Mouse (Mus musculus) stomach, embryonic 15.5 days (tissue): ENCODE measurements around the gene Usp5. TPM values are rescaled to one million over a fixed set of nuclear protein-coding genes. Genes with fewer than 3 reads are reported as not detected.

ENCODE experiments used
- ATAC-seq: fragments of 200-750 bp; cut with Nextera tagmentation; 2 replicates; pipeline ENCODE4 v1.8.0; 2017; ENCODE audit warnings: low read depth, moderate number of reproducible peaks, moderate TSS enrichment; ENCODE audit not compliant: insufficient read depth, low FRiP score
- H3K27ac ChIP-seq: fragments of 300-500 bp; sonication (generic); 2 replicates; pipeline ENCODE4 v1.5.1; 2015; ENCODE audit warnings: mild to moderate bottlenecking, inconsistent platforms
- H3K27me3 ChIP-seq: fragments of 300-500 bp; sonication (generic); replicated peaks from 2 replicates; pipeline ENCODE4 v1.6.1; 2015; ENCODE audit warnings: inconsistent platforms
- H3K36me3 ChIP-seq: fragments of 300-500 bp; sonication (generic); 2 replicates; pipeline ENCODE4 v1.6.1; 2015; ENCODE audit warnings: inconsistent platforms
- H3K4me1 ChIP-seq: fragments of 300-500 bp; sonication (generic); 2 replicates; pipeline ENCODE4 v1.6.1; 2015; ENCODE audit warnings: inconsistent platforms
- H3K4me2 ChIP-seq: fragments of 300-500 bp; sonication (generic); 2 replicates; pipeline ENCODE4 v1.6.1; 2015; ENCODE audit warnings: mild to moderate bottlenecking, inconsistent platforms
- H3K4me3 ChIP-seq: fragments of 300-500 bp; sonication (generic); replicated peaks from 2 replicates; pipeline ENCODE4 v1.5.1; 2015; ENCODE audit warnings: inconsistent platforms
- H3K9ac ChIP-seq: fragments of 300-500 bp; sonication (generic); 2 replicates; pipeline ENCODE4 v1.6.1; 2015; ENCODE audit warnings: inconsistent platforms
- H3K9me3 ChIP-seq: fragments of 300-500 bp; sonication (generic); 2 replicates; pipeline ENCODE4 v1.6.1; 2016; ENCODE audit warnings: inconsistent platforms
- WGBS: fragments of 180-500 bp; shearing (Covaris S2); methylation state at CpG from one replicate; pipeline ENCODE4 v1.1.7; 2015; 5-methylcytosine and 5-hydroxymethylcytosine counted together
- polyA plus RNA-seq: library from polyadenylated mRNA; unstranded; fragments of >200 nt; fragmentation: Nextera tagmentation; extraction: Ambion mirVana; gene quantifications from 2 replicates; pipeline ENCODE4 v1.2.1, GENCODE M21; 2015

Gene Usp5
- polyA plus RNA-seq, 1 experiment from 2014 or later, result 116 TPM

GRCm38 (mm10) chr6:124791911-124792310, 37.4 kb downstream of the Usp5 start:
- no peaks in the 10 kb centered on the region for H3K4me1 ChIP-seq
- no peak overlapping the region for H3K4me3 ChIP-seq
- WGBS, result 84% methylated on average over 3 of the region's 3 CpGs

GRCm38 (mm10) chr6:124790121-124790520, 39.2 kb downstream of the Usp5 start:
- Histone ChIP-seq H3K4me1 (no peaks in the 10 kb centered on the region), H3K9ac (no peak overlapping the region), H3K4me2 (no peak overlapping the region), H3K36me3 (no peaks in the 10 kb centered on the region), H3K27ac (no peak overlapping the region), H3K27me3 (no peaks in the 10 kb centered on the region), H3K4me3 (no peak overlapping the region), H3K9me3 (no peaks in the 10 kb centered on the region)
- no peak for ATAC-seq
- WGBS, result 50% methylated on average over 4 of the region's 4 CpGs

More at GRCm38 (mm10) chr6:124791911-124792310, 37.4 kb downstream of the Usp5 start:
- H3K9ac ChIP-seq, result no peak overlapping the region
- H3K36me3 ChIP-seq, result no peaks in the 10 kb centered on the region
- no peaks in the 10 kb centered on the region for H3K27me3 ChIP-seq
- no peaks in the 10 kb centered on the region for H3K9me3 ChIP-seq
- no peak overlapping the region for H3K4me2 ChIP-seq
- H3K27ac ChIP-seq, result no peak overlapping the region
- ATAC-seq, result no peak

- Histone ChIP-seq H3K27ac (no peak overlapping the region), H3K4me3 (no peak overlapping the region), H3K9ac (no peak overlapping the region), H3K4me2 (no peak overlapping the region), H3K27me3 (no peaks in the 10 kb centered on the region), H3K36me3 (no peaks in the 10 kb centered on the region), H3K9me3 (no peaks in the 10 kb centered on the region), H3K4me1 (no peaks in the 10 kb centered on the region)
- ATAC-seq, result no peak
- 83% methylated on average over 4 of the region's 4 CpGs for WGBS
These were observed 39.8 kb downstream of the Usp5 start for GRCm38 (mm10) chr6:124789519-124789918.

GRCm38 (mm10) chr6:124787722-124788121, 41.6 kb downstream of the Usp5 start:
- no peak for ATAC-seq
- no peak overlapping the region for H3K27ac ChIP-seq
- H3K9me3 ChIP-seq, result no peaks in the 10 kb centered on the region
- H3K27me3 ChIP-seq, result no peaks in the 10 kb centered on the region
- no peak overlapping the region for H3K9ac ChIP-seq
- H3K4me3 ChIP-seq, result no peak overlapping the region
- H3K4me1 ChIP-seq, result peaks cover under 1% of the 10 kb centered on the region; the same call in 1 of the 2 replicates
- H3K36me3 ChIP-seq, result no peaks in the 10 kb centered on the region
- H3K4me2 ChIP-seq, result no peak overlapping the region
- 68% methylated on average over 10 of the region's 10 CpGs for WGBS

GRCm38 (mm10) chr6:124786756-124787420, 42.4 kb downstream of the Usp5 start:
- no peak overlapping the region for H3K4me2 ChIP-seq
- no peaks in the 10 kb centered on the region for H3K9me3 ChIP-seq
- H3K4me1 ChIP-seq, result peaks cover 4% of the 10 kb centered on the region; the same call in 1 of the 2 replicates
- H3K27ac ChIP-seq, result no peak overlapping the region
- no peak for ATAC-seq
- H3K4me3 ChIP-seq, result no peak overlapping the region
- no peak overlapping the region for H3K9ac ChIP-seq
- no peaks in the 10 kb centered on the region for H3K27me3 ChIP-seq
- no peaks in the 10 kb centered on the region for H3K36me3 ChIP-seq
- 50% methylated on average over 8 of the region's 8 CpGs for WGBS

GRCm38 (mm10) chr6:124782436-124782835, 46.8 kb downstream of the Usp5 start:
- Histone ChIP-seq H3K4me1 (peaks cover 9% of the 10 kb centered on the region), H3K4me2 (peak overlapping the region; percentile 40), H3K9me3 (no peaks in the 10 kb centered on the region), H3K9ac (no peak overlapping the region), H3K27ac (no peak overlapping the region), H3K27me3 (peaks cover 6% of the 10 kb centered on the region; the same call in 1 of the 2 replicates), H3K4me3 (peak overlapping the region; percentile 23), H3K36me3 (no peaks in the 10 kb centered on the region)
- 23% methylated on average over 6 of the region's 6 CpGs for WGBS
- ATAC-seq, result no peak

- H3K36me3 ChIP-seq, result no peaks in the 10 kb centered on the region
- peaks cover 6% of the 10 kb centered on the region; the same call in 1 of the 2 replicates for H3K27me3 ChIP-seq
- H3K9me3 ChIP-seq, result no peaks in the 10 kb centered on the region
- 82% methylated on average over 7 of the region's 7 CpGs for WGBS
- no peak overlapping the region for H3K9ac ChIP-seq
- H3K4me3 ChIP-seq, result no peak overlapping the region
- no peak overlapping the region for H3K27ac ChIP-seq
- no peak overlapping the region for H3K4me2 ChIP-seq
- H3K4me1 ChIP-seq, result peaks cover 9% of the 10 kb centered on the region
- no peak for ATAC-seq
These were observed 48.4 kb downstream of the Usp5 start for GRCm38 (mm10) chr6:124780917-124781316.

- no peaks in the 10 kb centered on the region for H3K9me3 ChIP-seq
- ATAC-seq, result no peak
- no peaks in the 10 kb centered on the region for H3K36me3 ChIP-seq
- H3K27ac ChIP-seq, result no peak overlapping the region
- peak overlapping the region; percentile 70 for H3K4me2 ChIP-seq
- H3K9ac ChIP-seq, result no peak overlapping the region
- peaks cover 9% of the 10 kb centered on the region for H3K4me1 ChIP-seq
- peak overlapping the region; percentile 33 for H3K4me3 ChIP-seq
- 8% methylated on average over 10 of the region's 10 CpGs for WGBS
- peaks cover 6% of the 10 kb centered on the region; the same call in 1 of the 2 replicates for H3K27me3 ChIP-seq
These were observed 49.3 kb downstream of the Usp5 start for GRCm38 (mm10) chr6:124779984-124780416.

- Histone ChIP-seq H3K4me2 (peak within 1 kb of the TSS; percentile 70), H3K27me3 (peaks cover 6% of the 10 kb centered on the region; the same call in 1 of the 2 replicates), H3K4me1 (peaks cover 9% of the 10 kb centered on the region), H3K36me3 (no peaks in the 10 kb centered on the region), H3K4me3 (peak within 1 kb of the TSS; percentile 33), H3K9ac (0 out of 2 replicates have a peak within 1 kb of the TSS, but pooled peaks have one; percentile 4), H3K27ac (no peak within 1 kb of the TSS), H3K9me3 (no peaks in the 10 kb centered on the region)
- no peak for ATAC-seq
- WGBS, result 3% methylated on average over 23 of the region's 23 CpGs
These were observed 49.9 kb downstream of the Usp5 start, which contains the start of gene Lrrc23 for GRCm38 (mm10) chr6:124779222-124779983. Lrrc23 (minus strand) TSS chr6:124779727.

GRCm38 (mm10) chr6:124770511-124770910, 58.8 kb downstream of the Usp5 start:
- H3K4me3 ChIP-seq, result no peak overlapping the region
- H3K27me3 ChIP-seq, result peaks cover 7% of the 10 kb centered on the region; the same call in 1 of the 2 replicates
- peaks cover 18% of the 10 kb centered on the region for H3K4me1 ChIP-seq
- 84% methylated on average over 15 of the region's 15 CpGs for WGBS
- no peak overlapping the region for H3K27ac ChIP-seq
- no peaks in the 10 kb centered on the region for H3K36me3 ChIP-seq
- H3K9me3 ChIP-seq, result no peaks in the 10 kb centered on the region
- no peak overlapping the region for H3K9ac ChIP-seq
- ATAC-seq, result no peak
- no peak overlapping the region for H3K4me2 ChIP-seq

GRCm38 (mm10) chr6:124770013-124770412, 59.3 kb downstream of the Usp5 start:
- Histone ChIP-seq H3K36me3 (no peaks in the 10 kb centered on the region), H3K27ac (no peak overlapping the region), H3K4me2 (peak overlapping the region; percentile 95), H3K4me1 (peaks cover 18% of the 10 kb centered on the region), H3K9me3 (no peaks in the 10 kb centered on the region), H3K9ac (no peak overlapping the region), H3K4me3 (peak overlapping the region; percentile 56; the same call in 1 of the 2 replicates), H3K27me3 (peaks cover 7% of the 10 kb centered on the region; the same call in 1 of the 2 replicates)
- WGBS, result 51% methylated on average over 7 of the region's 7 CpGs
- no peak for ATAC-seq
